Mouse (Mus musculus) C2C12 (cell line): ENCODE results near the gene Il23r. TPM values are rescaled to one million over a fixed set of nuclear protein-coding genes. Genes with fewer than 3 reads are reported as not detected.
"Not testable (repeated sequence)": the region's sequence is repeated elsewhere in the genome, so short reads cannot be mapped to it uniquely, and the experiment has no call there.

Experiments used
- H3K27me3 ChIP-seq: one replicate; pipeline ENCODE4 v1.6.1; 2011; ENCODE audit not compliant: control insufficient read depth, insufficient read depth, insufficient read length
- H3K36me3 ChIP-seq: one replicate; pipeline ENCODE4 v1.6.1; 2011; ENCODE audit not compliant: control insufficient read depth, insufficient read depth
- H3K4me3 ChIP-seq: one replicate; pipeline ENCODE4 v1.5.1; 2011; ENCODE audit warnings: mild to moderate bottlenecking, control low read depth; ENCODE audit not compliant: poor library complexity, insufficient read depth, severe bottlenecking
- H3K79me2 ChIP-seq: one replicate; pipeline ENCODE4 v1.6.1; 2011; ENCODE audit not compliant: control insufficient read depth, insufficient read depth
- H3K79me3 ChIP-seq: one replicate; pipeline ENCODE4 v1.6.1; 2011; ENCODE audit warnings: low read depth, control low read depth
- H3ac ChIP-seq: one replicate; pipeline ENCODE3; 2011; ENCODE audit warnings: low read depth; ENCODE audit not compliant: control insufficient read depth, insufficient read length
- CEBPB ChIP-seq: IDR thresholded peaks from one replicate; pipeline ENCODE4 v1.6.1; 2011; ENCODE audit warnings: low read depth, mild to moderate bottlenecking, control low read depth, moderate library complexity
- CTCF ChIP-seq: IDR thresholded peaks from one replicate; pipeline ENCODE4 v1.5.1; 2011; ENCODE audit not compliant: control insufficient read depth, insufficient read depth, insufficient read length
- FOSL1 ChIP-seq: IDR thresholded peaks from one replicate; pipeline ENCODE4 v1.8.0; 2011; ENCODE audit warnings: mild to moderate bottlenecking, low read length; ENCODE audit not compliant: poor library complexity, insufficient read depth, severe bottlenecking
- MAX ChIP-seq: IDR thresholded peaks from one replicate; pipeline ENCODE4 v1.6.1; 2011; ENCODE audit warnings: mild to moderate bottlenecking, control low read depth
- MYOD1 ChIP-seq: IDR thresholded peaks from one replicate; pipeline ENCODE4 v1.6.1; 2011; ENCODE audit warnings: low read depth; ENCODE audit not compliant: control insufficient read depth, insufficient read length
- MYOG ChIP-seq: IDR thresholded peaks from one replicate; pipeline ENCODE4 v1.6.1; 2011; ENCODE audit not compliant: control insufficient read depth, insufficient read length; ENCODE audit errors: extremely low read depth
- USF1 ChIP-seq: IDR thresholded peaks from one replicate; pipeline ENCODE4 v1.6.1; 2011; ENCODE audit warnings: low read depth, mild to moderate bottlenecking, control low read depth, moderate library complexity
- polyA plus RNA-seq: library from polyadenylated mRNA; unstranded; fragments of >200 nt; fragmentation: generic; extraction: Trizol; gene quantifications from one replicate; pipeline ENCODE4 v1.2.1, GENCODE M21; 2012; ENCODE audit warnings: missing spikeins

Il23r gene
- polyA plus RNA-seq, 1 experiment = not detected

- H3K79me2 ChIP-seq = no peaks in the 10 kb centered on the region
- no peak overlapping the region for H3ac ChIP-seq
- peaks cover 13% of the 10 kb centered on the region for H3K27me3 ChIP-seq
These were observed 40.1 kb upstream of the Il23r start for GRCm38 (mm10) chr6:67531822-67532162.

GRCm38 (mm10) chr6:67530992-67531821 lies 39.6 kb upstream of the Il23r start:
- no peaks in the 10 kb centered on the region for H3K79me2 ChIP-seq
- TF ChIP-seq MYOG (no peak), CTCF (no peak), MYOD1 (no peak), MAX (no peak), FOSL1 (no peak), CEBPB (no peak), USF1 (no peak)
- H3ac ChIP-seq = no peak overlapping the region
- no peak overlapping the region for H3K4me3 ChIP-seq
- H3K79me3 ChIP-seq = no peaks in the 10 kb centered on the region
- H3K36me3 ChIP-seq = no peaks in the 10 kb centered on the region
- H3K27me3 ChIP-seq = peaks cover 13% of the 10 kb centered on the region

More at GRCm38 (mm10) chr6:67531822-67532162, 40.1 kb upstream of the Il23r start:
- Histone ChIP-seq H3K36me3 (no peaks in the 10 kb centered on the region), H3K79me3 (no peaks in the 10 kb centered on the region), H3K4me3 (no peak overlapping the region)
- TF ChIP-seq MYOD1 = no peak
- TF ChIP-seq CEBPB = no peak
- no peak for TF ChIP-seq MAX
- TF ChIP-seq FOSL1 = no peak
- no peak for TF ChIP-seq USF1
- no peak for TF ChIP-seq MYOG
- TF ChIP-seq CTCF = no peak

- H3ac ChIP-seq = no peak overlapping the region
- H3K79me2 ChIP-seq = no peaks in the 10 kb centered on the region
- H3K4me3 ChIP-seq = no peak overlapping the region
- no peaks in the 10 kb centered on the region for H3K36me3 ChIP-seq
- no peaks in the 10 kb centered on the region for H3K27me3 ChIP-seq
- no peak for TF ChIP-seq MAX
- TF ChIP-seq USF1 = no peak
- TF ChIP-seq CTCF = no peak
- TF ChIP-seq CEBPB = no peak
- TF ChIP-seq MYOG = no peak
- TF ChIP-seq FOSL1 = no peak
- TF ChIP-seq MYOD1 = no peak
- no peaks in the 10 kb centered on the region for H3K79me3 ChIP-seq
These were observed 34.7 kb upstream of the Il23r start for GRCm38 (mm10) chr6:67526356-67526755.

- Histone ChIP-seq H3K79me3 (no peaks in the 10 kb centered on the region), H3ac (no peak overlapping the region), H3K4me3 (no peak overlapping the region), H3K27me3 (no peaks in the 10 kb centered on the region), H3K36me3 (no peaks in the 10 kb centered on the region), H3K79me2 (no peaks in the 10 kb centered on the region)
- TF ChIP-seq CEBPB (no peak), MYOG (no peak), FOSL1 (no peak), CTCF (no peak), MAX (no peak), MYOD1 (no peak), USF1 (no peak)
These were observed 19.1 kb upstream of the Il23r start for GRCm38 (mm10) chr6:67510752-67511151.

GRCm38 (mm10) chr6:67501938-67502337 lies 10.3 kb upstream of the Il23r start:
- H3K27me3 ChIP-seq, H3K79me2 ChIP-seq, H3K79me3 ChIP-seq, H3ac ChIP-seq, H3K4me3 ChIP-seq, H3K36me3 ChIP-seq: not testable (repeated sequence)

- TF ChIP-seq MAX (no peak), CEBPB (no peak), USF1 (no peak), FOSL1 (no peak), MYOG (no peak), CTCF (no peak), MYOD1 (no peak)
- Histone ChIP-seq H3K79me2 (no peaks in the 10 kb centered on the region), H3K27me3 (no peaks in the 10 kb centered on the region), H3ac (no peak overlapping the region), H3K4me3 (no peak overlapping the region), H3K79me3 (no peaks in the 10 kb centered on the region), H3K36me3 (no peaks in the 10 kb centered on the region)
These were observed 10.6 kb downstream of the Il23r start for GRCm38 (mm10) chr6:67481012-67481411.
